Mouse (Mus musculus) CH12.LX (cell line): ENCODE measurements around the gene Itpr1.

Experiments used
- BHLHE40 ChIP-seq: IDR thresholded peaks from 2 replicates; pipeline ENCODE4 v1.6.1; 2011; ENCODE audit warnings: mild to moderate bottlenecking, low read depth, low read length, improper control_type of control experiment
- CHD1 ChIP-seq: IDR thresholded peaks from 2 replicates; pipeline ENCODE4 v1.6.1; 2012; ENCODE audit warnings: low read depth, low read length, improper control_type of control experiment, inconsistent platforms
- CHD2 ChIP-seq: IDR thresholded peaks from 2 replicates; pipeline ENCODE4 v1.6.1; 2011; ENCODE audit warnings: low read length, improper control_type of control experiment
- CTCF ChIP-seq, 2 experiments: IDR thresholded peaks in 1 of 2; conservative IDR thresholded peaks in 1 of 2; 2 replicates each; pipeline ENCODE4 v1.5.1; 2011 to 2012; ENCODE audit warnings: low read depth in 2 of 2, low read length in 2 of 2, improper control_type of control experiment in 1 of 2, inconsistent platforms in 1 of 2, mild to moderate bottlenecking in 1 of 2, moderate library complexity in 1 of 2
- EP300 ChIP-seq: IDR thresholded peaks from 2 replicates; pipeline ENCODE4 v1.6.1; 2011; ENCODE audit warnings: low read length, improper control_type of control experiment
- GABPA ChIP-seq: IDR thresholded peaks from 2 replicates; pipeline ENCODE4 v1.6.1; 2012; ENCODE audit warnings: low read depth, low read length, improper control_type of control experiment, inconsistent platforms; ENCODE audit not compliant: insufficient replicate concordance
- POLR2A ChIP-seq: IDR thresholded peaks from 2 replicates; pipeline ENCODE4 v1.6.1; 2011; ENCODE audit warnings: low read depth, mild to moderate bottlenecking, improper control_type of control experiment, low read length
- POLR2AphosphoS2 ChIP-seq: IDR thresholded peaks from 2 replicates; pipeline ENCODE4 v1.6.1; 2011; ENCODE audit warnings: low read depth, low read length, improper control_type of control experiment
- ZMIZ1 ChIP-seq: IDR thresholded peaks from 2 replicates; pipeline ENCODE4 v1.6.1; 2012; ENCODE audit warnings: low read depth, mild to moderate bottlenecking, inconsistent platforms, low read length, improper control_type of control experiment

DNA sequence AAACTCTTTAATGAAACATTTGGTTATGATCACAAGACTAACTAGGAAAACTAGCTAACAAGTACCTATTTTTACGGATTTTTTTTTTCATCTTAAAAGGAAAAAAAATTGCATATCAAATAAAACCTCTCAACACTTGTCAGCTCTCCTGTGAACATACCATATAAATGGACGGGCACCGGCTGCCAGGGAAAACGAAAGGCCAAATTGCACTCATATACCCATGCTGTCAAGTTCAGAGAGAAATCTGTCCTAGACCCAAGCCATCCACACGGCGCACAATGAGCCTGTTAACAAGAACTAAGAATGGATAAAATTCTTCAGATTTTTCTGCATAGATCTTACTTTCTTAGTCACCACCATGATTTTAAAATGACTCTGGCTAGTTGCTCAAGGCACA, 379.7 kb downstream of the Itpr1 start:
- TF ChIP-seq POLR2AphosphoS2 (no peak), EP300 (no peak), BHLHE40 (no peak), POLR2A (no peak), CTCF (conservative IDR thresholded peaks at IDR 0.05 in 1 of 2, IDR thresholded peaks at IDR 0.05 in 1 of 2; ENCODE audit: low read depth in 2 of 2, low read length in 2 of 2) (no peak), CHD2 (no peak), GABPA (no peak), ZMIZ1 (no peak), CHD1 (no peak)
